Mouse (Mus musculus) hindbrain, embryonic 11.5 days (tissue): ENCODE measurements around the gene Nr2e3. TPM values are rescaled to one million over a fixed set of nuclear protein-coding genes. Genes with fewer than 3 reads are reported as not detected.
"Not testable (repeated sequence)": the region's sequence is repeated elsewhere in the genome, so short reads cannot be mapped to it uniquely, and the experiment has no call there.

Source experiments
- ATAC-seq: fragments of 200-750 bp; cut with Nextera tagmentation; 2 replicates; pipeline ENCODE4 v1.8.0; 2017; ENCODE audit warnings: mild to moderate bottlenecking, moderate TSS enrichment, moderate library complexity; ENCODE audit not compliant: low FRiP score
- DNase-seq: peaks from one replicate; pipeline ENCODE4 v3.0.0-alpha.2; 2015; ENCODE audit warnings: low spot score
- H3K27ac ChIP-seq: fragments of 300-500 bp; sonication (generic); 2 replicates; pipeline ENCODE4 v1.5.1; 2014; ENCODE audit warnings: mild to moderate bottlenecking, low read depth, low read length
- H3K27me3 ChIP-seq: fragments of 300-500 bp; sonication (generic); 2 replicates; pipeline ENCODE4 v1.6.1; 2014; ENCODE audit warnings: mild to moderate bottlenecking, low read length, moderate library complexity, mixed read lengths; ENCODE audit not compliant: control insufficient read depth, insufficient read depth
- H3K36me3 ChIP-seq: fragments of 300-500 bp; sonication (generic); 2 replicates; pipeline ENCODE4 v1.6.1; 2014; ENCODE audit warnings: mild to moderate bottlenecking, low read length, moderate library complexity, mixed read lengths; ENCODE audit not compliant: control insufficient read depth, insufficient read depth
- H3K4me1 ChIP-seq: fragments of 300-500 bp; sonication (generic); replicated peaks from 2 replicates; pipeline ENCODE4 v1.6.1; 2014; ENCODE audit warnings: low read length, mixed read lengths; ENCODE audit not compliant: control insufficient read depth, insufficient read depth
- H3K4me2 ChIP-seq: fragments of 300-500 bp; sonication (generic); replicated peaks from 2 replicates; pipeline ENCODE4 v1.6.1; 2014; ENCODE audit warnings: mild to moderate bottlenecking, low read depth, low read length
- H3K4me3 ChIP-seq: fragments of 300-500 bp; sonication (generic); 2 replicates; pipeline ENCODE4 v1.5.1; 2014; ENCODE audit warnings: low read depth, low read length
- H3K9ac ChIP-seq: fragments of 300-500 bp; sonication (generic); 2 replicates; pipeline ENCODE4 v1.6.1; 2014; ENCODE audit warnings: low read depth, low read length
- H3K9me3 ChIP-seq: fragments of 300-500 bp; sonication (generic); 2 replicates; pipeline ENCODE4 v1.6.1; 2016; ENCODE audit warnings: low read length; ENCODE audit not compliant: control insufficient read depth
- WGBS: fragments of 180-500 bp; shearing (Covaris S2); extraction: QIAGEN DNeasy Blood & Tissue Kit; methylation state at CpG from one replicate; pipeline ENCODE4 v1.1.7; 2014; 5-methylcytosine and 5-hydroxymethylcytosine counted together
- polyA plus RNA-seq: library from polyadenylated mRNA; unstranded; fragments of >200 nt; fragmentation: Nextera tagmentation; extraction: Ambion mirVana; gene quantifications from 2 replicates; pipeline ENCODE4 v1.2.1, GENCODE M21; 2014

Gene Nr2e3
- polyA plus RNA-seq, 1 experiment from 2014 or later: not detected

- no peak for ATAC-seq
- no peaks in the 10 kb centered on the region for H3K9me3 ChIP-seq
Measured at GRCm38 (mm10) chr9:59971263-59971662, 10.8 kb upstream of the Nr2e3 start.

GRCm38 (mm10) chr9:59969383-59969782 is 8.9 kb upstream of the Nr2e3 start:
- Histone ChIP-seq H3K27ac (no peak overlapping the region), H3K9me3 (no peaks in the 10 kb centered on the region), H3K4me3 (no peak overlapping the region), H3K4me2 (no peak overlapping the region), H3K9ac (no peak overlapping the region), H3K27me3 (no peaks in the 10 kb centered on the region), H3K4me1 (no peaks in the 10 kb centered on the region), H3K36me3 (no peaks in the 10 kb centered on the region)
- no peak for ATAC-seq
- DNase-seq: peak; percentile 84
- WGBS: 36% methylated on average over 6 of the region's 6 CpGs

More at GRCm38 (mm10) chr9:59971263-59971662, 10.8 kb upstream of the Nr2e3 start:
- Histone ChIP-seq H3K36me3 (no peaks in the 10 kb centered on the region), H3K27me3 (no peaks in the 10 kb centered on the region), H3K4me1 (no peaks in the 10 kb centered on the region), H3K27ac (no peak overlapping the region), H3K4me3 (no peak overlapping the region), H3K9ac (no peak overlapping the region), H3K4me2 (no peak overlapping the region)
- no peak for DNase-seq
- WGBS: 81% methylated on average over 4 of the region's 4 CpGs

GRCm38 (mm10) chr9:59965046-59965445 is 4.6 kb upstream of the Nr2e3 start:
- Histone ChIP-seq H3K27me3 (no peaks in the 10 kb centered on the region), H3K4me2 (no peak overlapping the region), H3K4me3 (no peak overlapping the region), H3K4me1 (no peaks in the 10 kb centered on the region; the same call in 1 of the 2 replicates), H3K9ac (no peak overlapping the region), H3K27ac (no peak overlapping the region), H3K9me3 (no peaks in the 10 kb centered on the region), H3K36me3 (no peaks in the 10 kb centered on the region)
- DNase-seq: no peak
- WGBS: 88% methylated on average over 10 of the region's 10 CpGs
- ATAC-seq: no peak

- no peak overlapping the region for H3K27ac ChIP-seq
- ATAC-seq (no peak), DNase-seq (no peak)
- H3K4me1 ChIP-seq: no peaks in the 10 kb centered on the region; the same call in 1 of the 2 replicates
- no peaks in the 10 kb centered on the region for H3K27me3 ChIP-seq
- WGBS: 60% methylated on average over 3 of the region's 3 CpGs
- H3K4me2 ChIP-seq: no peak overlapping the region
- no peaks in the 10 kb centered on the region for H3K36me3 ChIP-seq
- H3K4me3 ChIP-seq: no peak overlapping the region
- no peak overlapping the region for H3K9ac ChIP-seq
- H3K9me3 ChIP-seq: no peaks in the 10 kb centered on the region
Measured at GRCm38 (mm10) chr9:59964367-59964766, 3.9 kb upstream of the Nr2e3 start.

- WGBS: 66% methylated on average over 14 of the region's 14 CpGs
- ATAC-seq (no peak), DNase-seq (peak; percentile 18)
- no peaks in the 10 kb centered on the region for H3K27me3 ChIP-seq
- no peak overlapping the region for H3K27ac ChIP-seq
- H3K36me3 ChIP-seq: no peaks in the 10 kb centered on the region
- H3K9ac ChIP-seq: no peak overlapping the region
- H3K4me1 ChIP-seq: no peaks in the 10 kb centered on the region; the same call in 1 of the 2 replicates
- no peaks in the 10 kb centered on the region for H3K9me3 ChIP-seq
- no peak overlapping the region for H3K4me2 ChIP-seq
- H3K4me3 ChIP-seq: no peak overlapping the region
Measured at GRCm38 (mm10) chr9:59961201-59961955, 919 bp upstream of the Nr2e3 start.

- Histone ChIP-seq H3K27ac (no peak overlapping the region), H3K4me3 (no peak overlapping the region), H3K27me3 (no peaks in the 10 kb centered on the region), H3K4me2 (no peak overlapping the region), H3K9ac (no peak overlapping the region), H3K4me1 (no peaks in the 10 kb centered on the region; the same call in 1 of the 2 replicates), H3K9me3 (no peaks in the 10 kb centered on the region), H3K36me3 (no peaks in the 10 kb centered on the region)
- peak; percentile 96 for DNase-seq
- 5% methylated on average over 8 of the region's 8 CpGs for WGBS
- ATAC-seq: peak; percentile 61
Measured at GRCm38 (mm10) chr9:59959276-59959675, 1.2 kb downstream of the Nr2e3 start.

GRCm38 (mm10) chr9:59958115-59958514 is 2.3 kb downstream of the Nr2e3 start:
- not testable (repeated sequence) for H3K36me3 ChIP-seq, H3K9me3 ChIP-seq, H3K4me3 ChIP-seq, H3K4me1 ChIP-seq, DNase-seq, H3K27me3 ChIP-seq, H3K9ac ChIP-seq, H3K4me2 ChIP-seq, ATAC-seq, H3K27ac ChIP-seq
- 82% methylated on average over 1 of the region's 1 CpGs for WGBS

- ATAC-seq (no peak), DNase-seq (no peak)
- no peak overlapping the region for H3K27ac ChIP-seq
- 47% methylated on average over 6 of the region's 6 CpGs for WGBS
- no peaks in the 10 kb centered on the region; the same call in 1 of the 2 replicates for H3K4me1 ChIP-seq
- no peaks in the 10 kb centered on the region for H3K36me3 ChIP-seq
- H3K4me2 ChIP-seq: no peak overlapping the region
- no peak overlapping the region for H3K9ac ChIP-seq
- H3K4me3 ChIP-seq: no peak overlapping the region
- H3K9me3 ChIP-seq: no peaks in the 10 kb centered on the region
- no peaks in the 10 kb centered on the region for H3K27me3 ChIP-seq
Measured at GRCm38 (mm10) chr9:59956496-59956895, 4.0 kb downstream of the Nr2e3 start.

GRCm38 (mm10) chr9:59955692-59956091 is 4.8 kb downstream of the Nr2e3 start:
- H3K4me1 ChIP-seq: no peaks in the 10 kb centered on the region
- ATAC-seq (no peak), DNase-seq (no peak)
- WGBS: 85% methylated on average over 6 of the region's 6 CpGs
- no peaks in the 10 kb centered on the region for H3K36me3 ChIP-seq
- no peaks in the 10 kb centered on the region for H3K27me3 ChIP-seq
- H3K9ac ChIP-seq: no peak overlapping the region
- H3K4me2 ChIP-seq: no peak overlapping the region
- no peak overlapping the region for H3K27ac ChIP-seq
- no peak overlapping the region for H3K4me3 ChIP-seq
- H3K9me3 ChIP-seq: no peaks in the 10 kb centered on the region
